Mouse (Mus musculus): ENCODE data around the gene Gm30302.
"Not testable (repeated sequence)": the region's sequence is repeated elsewhere in the genome, so short reads cannot be mapped to it uniquely, and the experiment has no call there.

The Gm30302 gene

GRCm38 (mm10) chr13:49798901-49799300, at the start of gene Gm30302:
Gm30302 (minus strand) TSS chr13:49799001.
- DNase-seq, result no peak

- DNase-seq, result no peak
Observed at GRCm38 (mm10) chr13:49846751-49847150, 48.0 kb upstream of the Gm30302 start.

- DNase-seq, result no peak
Observed at GRCm38 (mm10) chr13:49846141-49846540, 47.3 kb upstream of the Gm30302 start.

- DNase-seq, result no peak
Observed at GRCm38 (mm10) chr13:49845663-49846062, 46.9 kb upstream of the Gm30302 start.

DNA sequence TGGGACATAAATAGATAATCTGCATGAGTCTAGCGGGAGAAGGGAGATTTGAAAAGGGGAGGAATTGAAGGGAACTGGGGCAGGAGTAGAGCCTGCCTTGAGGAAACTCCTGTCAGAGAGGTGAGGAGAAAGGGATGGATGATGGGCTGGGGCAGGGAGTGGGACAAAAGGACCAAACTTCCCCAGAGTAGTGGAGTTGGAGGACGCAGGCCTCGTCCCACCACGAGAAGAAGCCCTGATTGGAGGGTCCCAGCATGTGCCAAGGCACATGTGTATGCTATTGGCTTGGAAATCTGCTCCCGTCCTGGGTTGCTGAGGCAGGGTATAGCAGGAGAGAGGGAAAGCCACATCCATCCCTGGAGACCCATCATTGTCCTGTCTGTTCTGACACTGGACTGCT, 45.3 kb upstream of the Gm30302 start:
- DNase-seq, result no peak

DNA sequence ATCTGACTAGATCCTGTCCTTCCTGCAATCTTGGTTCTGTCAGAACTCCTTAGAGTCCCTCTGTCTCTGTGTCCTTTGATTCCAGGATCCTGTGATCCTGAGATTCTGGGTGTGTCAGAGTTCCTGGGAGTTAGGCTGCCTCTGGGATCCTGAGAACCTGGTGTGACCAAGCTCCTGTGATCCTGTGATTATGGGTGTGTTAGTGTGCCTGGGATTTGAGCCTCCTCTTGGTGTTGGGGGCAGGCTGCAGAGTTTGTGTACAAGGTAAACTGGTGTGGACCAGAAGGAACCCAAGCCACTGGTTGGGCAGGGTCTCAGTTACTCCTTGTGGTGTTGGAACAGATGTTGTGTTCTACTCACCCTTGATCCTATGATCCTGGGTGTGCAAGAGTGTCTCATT, 42.4 kb upstream of the Gm30302 start:
- DNase-seq, result no peak

GRCm38 (mm10) chr13:49830355-49830754, 31.6 kb upstream of the Gm30302 start:
- DNase-seq, result no peak

- no peak for DNase-seq
Observed at GRCm38 (mm10) chr13:49825300-49825699, 26.5 kb upstream of the Gm30302 start.

DNA sequence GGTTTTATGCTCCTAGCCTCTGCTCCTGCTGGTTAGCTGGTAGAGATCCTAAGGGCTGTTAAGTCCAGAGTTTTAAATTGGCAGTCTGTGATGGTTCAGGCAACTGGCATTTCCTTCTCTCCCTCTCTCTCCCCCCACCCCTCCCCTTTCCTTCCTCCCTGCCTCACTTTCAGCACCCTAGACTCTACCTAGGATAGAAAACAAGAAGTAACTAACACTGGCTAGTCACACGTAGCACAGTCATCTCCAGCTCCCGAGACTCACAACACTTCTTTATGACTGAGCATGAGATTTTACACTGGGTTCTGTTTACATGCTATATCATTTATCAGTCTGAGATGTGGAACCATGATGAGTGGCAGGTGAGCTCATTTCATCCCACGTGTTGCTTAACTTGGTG, 16.2 kb upstream of the Gm30302 start:
- no peak for DNase-seq

DNA sequence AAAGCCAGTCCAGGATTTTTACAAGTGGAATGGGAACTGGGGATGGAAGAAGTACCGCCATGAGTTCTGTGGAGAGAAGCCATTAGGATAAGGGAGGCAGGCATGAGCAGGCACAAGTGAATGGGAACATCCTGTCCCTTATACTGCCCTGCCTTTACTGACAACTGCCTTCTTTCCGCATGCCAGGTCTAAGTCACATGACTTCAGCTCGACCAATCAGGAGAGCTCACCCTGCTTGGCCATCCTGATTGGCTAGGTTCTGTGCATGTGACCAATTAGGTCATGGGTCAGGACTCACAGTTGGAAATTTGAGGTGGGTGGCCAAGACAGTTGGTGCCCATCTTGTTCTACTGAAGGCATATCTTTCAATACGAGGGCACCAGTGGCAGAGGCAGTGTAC, 15.6 kb upstream of the Gm30302 start:
- DNase-seq, result no peak

GRCm38 (mm10) chr13:49807146-49807545, 8.3 kb upstream of the Gm30302 start:
- peak; percentile 2 for DNase-seq

- peak; percentile 6 for DNase-seq
Observed at GRCm38 (mm10) chr13:49788563-49789393, 10.0 kb downstream of the Gm30302 start.

DNA sequence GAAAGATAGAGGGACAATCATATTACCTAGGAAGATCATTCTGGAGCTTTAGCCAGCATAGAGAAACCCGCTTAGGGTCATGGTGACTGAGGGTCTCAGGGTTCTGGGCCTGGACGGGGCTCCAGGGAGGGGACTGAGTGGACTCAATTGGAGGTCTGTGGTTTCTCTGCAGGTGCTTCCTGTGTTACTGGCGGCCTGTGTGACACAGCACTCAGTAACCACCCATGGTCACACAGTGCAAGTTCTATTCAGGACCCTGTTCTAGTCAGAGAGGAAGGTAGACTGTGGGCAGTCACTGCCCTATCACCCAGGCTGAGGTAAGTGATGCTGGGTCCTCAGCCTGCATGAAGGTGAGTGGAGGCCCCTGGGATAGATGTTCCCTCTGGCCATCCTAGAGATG, 14.9 kb downstream of the Gm30302 start:
- DNase-seq, result no peak

DNA sequence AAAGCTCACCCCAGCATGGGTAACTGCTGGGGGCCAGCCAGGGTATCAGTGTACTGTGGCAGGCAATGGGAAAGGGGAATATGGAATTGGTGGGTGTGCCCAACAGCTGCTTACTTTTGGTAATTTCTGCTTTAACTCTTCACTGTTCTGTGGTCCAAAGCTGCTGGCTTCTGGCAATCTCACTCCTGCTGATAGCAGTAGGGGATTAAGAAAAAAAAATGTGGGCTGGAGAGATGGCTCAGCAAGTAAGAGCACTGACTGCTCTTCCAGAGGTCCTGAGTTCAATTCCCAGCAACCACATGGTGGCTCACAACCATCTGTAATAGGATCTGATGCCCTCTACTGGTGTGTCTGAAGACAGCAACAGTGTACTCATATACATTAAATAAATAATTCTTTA, 27.3 kb downstream of the Gm30302 start:
- DNase-seq, result not testable (repeated sequence)

- DNase-seq, result no peak
Observed at GRCm38 (mm10) chr13:49769111-49769510, 29.7 kb downstream of the Gm30302 start.

GRCm38 (mm10) chr13:49768048-49768447, 30.8 kb downstream of the Gm30302 start:
- no peak for DNase-seq

DNA sequence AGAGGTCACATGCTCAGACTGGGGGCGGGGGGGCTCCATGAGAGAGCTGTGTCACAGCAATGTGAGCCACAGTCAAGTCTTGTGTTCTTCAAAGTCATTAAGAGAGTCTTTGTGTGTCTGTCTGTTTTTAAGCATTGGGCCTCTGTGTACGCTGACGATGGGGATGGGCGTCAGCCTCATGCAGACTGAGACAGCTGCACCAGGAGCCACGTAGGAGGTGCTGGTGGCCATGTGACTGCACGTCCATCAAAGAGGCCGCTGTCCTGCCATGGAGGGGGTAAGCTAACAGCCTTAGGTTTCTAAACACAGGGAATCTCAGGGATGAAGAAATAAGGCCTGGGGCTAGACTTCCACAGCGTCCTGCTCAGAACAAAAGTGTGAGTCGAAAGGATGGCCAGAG, 32.5 kb downstream of the Gm30302 start:
- DNase-seq, result peak; percentile 7

- DNase-seq, result no peak
Observed at GRCm38 (mm10) chr13:49765306-49765705, 33.5 kb downstream of the Gm30302 start.

GRCm38 (mm10) chr13:49762208-49762607, 36.6 kb downstream of the Gm30302 start:
- no peak for DNase-seq

DNA sequence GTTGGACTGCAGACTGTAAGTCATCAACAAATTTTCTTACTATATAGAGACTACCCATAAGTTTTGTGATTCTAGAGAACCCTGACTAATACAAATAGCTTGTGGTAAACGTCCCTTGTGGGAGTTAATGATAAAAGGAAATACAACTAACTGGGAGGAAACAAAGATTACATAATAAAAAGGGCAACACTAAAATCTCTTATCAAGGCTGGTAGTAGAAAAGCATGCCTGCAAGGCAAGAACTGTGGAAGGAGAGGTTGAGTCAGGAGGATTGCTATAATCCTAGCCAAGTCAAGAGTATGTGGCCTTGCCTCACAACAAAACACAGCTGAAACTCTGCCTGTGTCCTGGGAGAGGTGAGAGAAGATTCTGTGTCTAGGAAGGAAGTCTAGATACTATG, 38.1 kb downstream of the Gm30302 start:
- DNase-seq, result no peak

- DNase-seq, result no peak
Observed at GRCm38 (mm10) chr13:49757966-49758365, 40.8 kb downstream of the Gm30302 start.

GRCm38 (mm10) chr13:49756591-49756990, 42.2 kb downstream of the Gm30302 start:
- DNase-seq, result no peak

GRCm38 (mm10) chr13:49741285-49742040, 57.3 kb downstream of the Gm30302 start:
- DNase-seq, result no peak

DNA sequence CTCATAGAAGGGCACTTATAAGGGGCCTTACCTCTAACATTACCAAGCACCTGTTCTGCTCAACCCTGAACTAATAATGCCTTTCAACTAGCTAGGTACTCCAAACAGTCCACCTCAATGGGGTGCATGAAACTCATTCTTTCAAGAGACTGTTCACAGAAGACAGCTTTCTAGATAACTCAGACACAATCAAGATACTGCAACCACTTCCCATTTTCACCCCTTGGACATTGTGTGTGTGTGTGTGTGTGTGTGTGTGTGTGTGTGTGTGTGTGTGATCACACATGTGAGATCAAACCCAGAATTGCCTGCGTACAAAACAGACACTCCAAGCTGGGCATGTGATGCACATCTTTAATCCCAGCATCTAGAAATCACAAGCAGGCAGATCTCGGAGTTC, 60.8 kb downstream of the Gm30302 start:
- DNase-seq, result no peak
